Mouse (Mus musculus) liver, embryonic 14.5 days (tissue): Measurements from ENCODE around the gene Srp9. TPM values are rescaled to one million over a fixed set of nuclear protein-coding genes. Genes with fewer than 3 reads are reported as not detected.

ENCODE experiments used
- ATAC-seq: fragments of 200-750 bp; cut with Nextera tagmentation; 2 replicates; pipeline ENCODE4 v1.8.0; 2017; ENCODE audit warnings: moderate number of reproducible peaks, mild to moderate bottlenecking, moderate library complexity; ENCODE audit not compliant: insufficient read depth
- DNase-seq, 3 experiments: peaks; one replicate each; pipeline ENCODE4 v3.0.0-alpha.2; 2012 to 2013; ENCODE audit warnings: low read depth in 3 of 3, low spot score in 3 of 3
- H3K27ac ChIP-seq: fragments of 300-500 bp; sonication (generic); 2 replicates; pipeline ENCODE4 v1.5.1; 2014; ENCODE audit warnings: moderate library complexity, mild to moderate bottlenecking, control low read depth, inconsistent platforms
- H3K27me3 ChIP-seq: fragments of 300-500 bp; sonication (generic); 2 replicates; pipeline ENCODE4 v1.6.1; 2014; ENCODE audit warnings: mild to moderate bottlenecking, low read length, moderate library complexity; ENCODE audit not compliant: control insufficient read depth, insufficient read depth
- H3K36me3 ChIP-seq: fragments of 300-500 bp; sonication (generic); replicated peaks from 2 replicates; pipeline ENCODE4 v1.6.1; 2014; ENCODE audit warnings: low read depth; ENCODE audit not compliant: control insufficient read depth, insufficient read depth
- H3K4me1 ChIP-seq, 2 experiments: fragments of 200-500 bp in 1 of 2; fragments of 300-500 bp in 1 of 2; sonication (generic) in 1 of 2; replicated peaks; 2 replicates each; pipeline ENCODE4 v1.6.1; 2012 to 2014; ENCODE audit warnings: antibody characterized with exemption in 1 of 2, inconsistent platforms in 1 of 2, low read length in 1 of 2; ENCODE audit not compliant: control insufficient read depth in 2 of 2, insufficient read depth in 2 of 2
- H3K4me2 ChIP-seq: fragments of 300-500 bp; sonication (generic); 2 replicates; pipeline ENCODE4 v1.6.1; 2014; ENCODE audit warnings: low read depth, mild to moderate bottlenecking, control low read depth, moderate library complexity
- H3K4me3 ChIP-seq, 2 experiments: fragments of 200-500 bp in 1 of 2; fragments of 300-500 bp in 1 of 2; sonication (generic) in 1 of 2; 2 replicates each; pipeline ENCODE4 v1.5.1; 2012 to 2014; ENCODE audit warnings: low read depth in 2 of 2, low read length in 2 of 2, mild to moderate bottlenecking in 2 of 2, control low read depth in 1 of 2, inconsistent platforms in 1 of 2, moderate library complexity in 1 of 2; ENCODE audit not compliant: insufficient read depth in 1 of 2
- H3K9ac ChIP-seq: fragments of 300-500 bp; sonication (generic); replicated peaks from 2 replicates; pipeline ENCODE4 v1.6.1; 2014; ENCODE audit warnings: mild to moderate bottlenecking, control low read depth, moderate library complexity
- H3K9me3 ChIP-seq: fragments of 300-500 bp; sonication (generic); 2 replicates; pipeline ENCODE4 v1.6.1; 2016; ENCODE audit warnings: low read length, mixed read lengths; ENCODE audit not compliant: control insufficient read depth
- CTCF ChIP-seq: IDR thresholded peaks from 2 replicates; pipeline ENCODE4 v1.5.1; 2016; ENCODE audit warnings: antibody characterized with exemption, low read depth, control low read depth
- EP300 ChIP-seq: IDR thresholded peaks from 2 replicates; pipeline ENCODE4 v1.6.1; 2016; ENCODE audit warnings: antibody characterized with exemption, low read depth
- WGBS: fragments of 180-500 bp; shearing (Covaris S2); extraction: QIAGEN DNeasy Blood & Tissue Kit; methylation state at CpG from one replicate; pipeline ENCODE4 v1.1.7; 2014; ENCODE audit not compliant: insufficient replicate concordance; 5-methylcytosine and 5-hydroxymethylcytosine counted together
- polyA plus RNA-seq, 2 experiments: library from polyadenylated mRNA; depleted of rRNA in 1 of 2; stranded (reverse) in 1 of 2; unstranded in 1 of 2; fragments of >200 nt; fragmentation: Nextera tagmentation in 1 of 2; extraction: Ambion mirVana in 1 of 2; gene quantifications; 2 replicates each; pipeline versions ENCODE4 v1.2.1 to v1.2.3; 2012 to 2014

Gene Srp9
- polyA plus RNA-seq (2012; rRNA removed): 28.9 and 43.5 TPM in 2 replicates
- polyA plus RNA-seq (2014; fragmentation: Nextera tagmentation; extraction: Ambion mirVana): 88.9 and 89.9 TPM in 2 replicates

- peak within 1 kb of the TSS; percentile 86 to 93 for H3K4me3 ChIP-seq
- peak within 1 kb of the TSS; percentile 32 for H3K27ac ChIP-seq
- peak within 1 kb of the TSS; percentile 89 for H3K9ac ChIP-seq
- peaks cover 6 to 11% of the 10 kb centered on the region in 2 experiments; a peak in 3 of 4 replicates for H3K4me1 ChIP-seq
- H3K4me2 ChIP-seq: peak within 1 kb of the TSS; percentile 75
- H3K9me3 ChIP-seq: no peaks in the 10 kb centered on the region
- no peaks in the 10 kb centered on the region for H3K27me3 ChIP-seq
- ATAC-seq: peak; percentile 98
- DNase-seq: peak; percentile 94 to 95 (median 95)
- peaks cover 5% of the 10 kb centered on the region for H3K36me3 ChIP-seq
- 1% methylated on average over 37 of the region's 37 CpGs for WGBS
- no peak for TF ChIP-seq EP300
- peak; percentile 98 for TF ChIP-seq CTCF
Measured at GRCm38 (mm10) chr1:182124506-182124905, at the start of gene Srp9. Srp9 (plus strand) TSS chr1:182124737.

DNA sequence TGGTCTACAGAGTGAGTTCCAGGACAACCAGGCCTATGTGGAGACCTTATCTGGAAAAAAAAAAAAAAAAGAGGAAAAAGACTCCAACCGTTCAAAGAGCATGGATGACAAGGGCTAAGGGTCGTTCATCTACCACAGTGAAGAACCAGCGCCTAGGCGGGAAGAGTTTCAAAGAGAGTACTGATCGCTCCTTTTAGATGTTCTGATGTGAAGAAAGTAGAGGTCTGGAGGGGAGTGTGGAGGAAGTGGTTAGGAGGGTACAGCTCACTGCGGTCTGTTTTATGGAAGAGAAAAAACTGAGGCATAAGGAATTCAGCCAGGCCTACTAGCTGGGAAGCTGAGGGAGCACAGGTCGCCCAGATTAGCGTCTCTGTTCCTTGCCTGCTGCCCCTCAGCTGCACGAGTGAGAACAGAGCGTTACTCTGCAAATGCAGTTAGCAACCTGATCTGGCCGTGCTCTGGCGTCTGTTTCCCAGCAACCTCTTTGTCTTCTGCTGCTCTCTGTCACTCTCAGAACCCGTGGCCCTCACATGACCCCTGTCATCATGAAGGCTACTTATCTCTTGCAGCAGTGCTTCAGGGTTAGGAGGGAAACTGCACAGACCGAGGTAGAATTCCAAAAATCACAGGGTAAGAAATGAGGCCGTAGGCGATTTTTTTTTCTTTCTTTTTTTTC, 42.7 kb upstream of the Srp9 start:
- no peak for ATAC-seq
- H3K9ac ChIP-seq: no peak overlapping the region
- no peaks in the 10 kb centered on the region for H3K27me3 ChIP-seq
- no peaks in the 10 kb centered on the region for H3K9me3 ChIP-seq
- peaks cover 0 to 4% of the 10 kb centered on the region in 2 experiments; a peak in 1 of 4 replicates for H3K4me1 ChIP-seq
- no peak overlapping the region for H3K27ac ChIP-seq
- DNase-seq: peak in 1 of 3 experiments; percentile 6
- H3K36me3 ChIP-seq: no peaks in the 10 kb centered on the region
- H3K4me3 ChIP-seq: no peak overlapping the region
- 10% methylated on average over 16 of the region's 16 CpGs for WGBS
- no peak overlapping the region; the same call in 1 of the 2 replicates for H3K4me2 ChIP-seq
- no peak for TF ChIP-seq EP300
- no peak for TF ChIP-seq CTCF

GRCm38 (mm10) chr1:182083459-182083858, 41.1 kb upstream of the Srp9 start:
- Histone ChIP-seq H3K27me3 (no peaks in the 10 kb centered on the region), H3K4me1 (peaks cover 0 to 4% of the 10 kb centered on the region in 2 experiments; a peak in 1 of 4 replicates), H3K9ac (no peak overlapping the region), H3K4me2 (no peak overlapping the region), H3K9me3 (no peaks in the 10 kb centered on the region), H3K36me3 (no peaks in the 10 kb centered on the region), H3K27ac (no peak overlapping the region), H3K4me3 (no peak overlapping the region)
- TF ChIP-seq EP300: no peak
- no peak for TF ChIP-seq CTCF
- 55% methylated on average over 4 of the region's 4 CpGs for WGBS
- DNase-seq: no peak
- no peak for ATAC-seq

DNA sequence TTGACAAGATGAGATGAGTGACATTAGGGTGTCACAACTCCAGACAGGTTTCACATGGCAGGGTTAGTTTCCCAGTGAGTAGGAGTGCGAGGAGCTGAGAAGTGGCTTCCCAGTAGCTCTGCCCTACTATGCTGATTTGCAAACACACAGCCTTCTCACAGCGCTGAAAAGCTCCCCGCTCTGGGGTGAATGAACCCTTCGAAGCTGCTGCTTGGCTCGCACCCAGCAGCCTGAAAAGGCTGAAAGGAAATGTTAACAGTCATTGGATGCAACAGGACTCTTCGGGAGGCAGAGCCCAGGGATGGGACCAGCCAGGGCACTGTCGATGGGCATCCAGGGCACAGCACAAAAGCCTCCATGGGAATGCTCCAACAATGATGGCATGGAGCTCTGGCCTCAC, 37.8 kb upstream of the Srp9 start:
- no peak for DNase-seq
- Histone ChIP-seq H3K27ac (no peak overlapping the region), H3K4me3 (no peak overlapping the region), H3K36me3 (no peaks in the 10 kb centered on the region), H3K27me3 (no peaks in the 10 kb centered on the region), H3K4me1 (peaks cover 0 to 2% of the 10 kb centered on the region in 2 experiments; a peak in 1 of 4 replicates), H3K4me2 (no peak overlapping the region), H3K9ac (no peak overlapping the region), H3K9me3 (no peaks in the 10 kb centered on the region)
- no peak for TF ChIP-seq EP300
- no peak for TF ChIP-seq CTCF
- WGBS: 62% methylated on average over 7 of the region's 7 CpGs
- ATAC-seq: no peak

GRCm38 (mm10) chr1:182087351-182087750, 37.2 kb upstream of the Srp9 start:
- ATAC-seq (no peak), DNase-seq (no peak)
- H3K9me3 ChIP-seq: no peaks in the 10 kb centered on the region
- no peak overlapping the region for H3K4me2 ChIP-seq
- no peak overlapping the region for H3K9ac ChIP-seq
- H3K36me3 ChIP-seq: no peaks in the 10 kb centered on the region
- H3K27me3 ChIP-seq: no peaks in the 10 kb centered on the region
- no peaks in the 10 kb centered on the region for H3K4me1 ChIP-seq
- TF ChIP-seq EP300 (no peak), CTCF (no peak)
- 76% methylated on average over 3 of the region's 3 CpGs for WGBS
- no peak overlapping the region for H3K4me3 ChIP-seq
- no peak overlapping the region for H3K27ac ChIP-seq
